Mouse (Mus musculus) CH12.LX (cell line): ENCODE results near the gene Actn4. TPM values are rescaled to one million over a fixed set of nuclear protein-coding genes. Genes with fewer than 3 reads are reported as not detected.

Experiments used
- DNase-seq: peaks from one replicate; pipeline ENCODE4 v3.0.0-alpha.2; 2013; ENCODE audit errors: extremely low read depth
- H3K27ac ChIP-seq: 2 replicates; pipeline ENCODE4 v1.5.1; 2012; ENCODE audit warnings: low read depth, mild to moderate bottlenecking, control low read depth, moderate library complexity; ENCODE audit not compliant: insufficient read depth
- H3K27me3 ChIP-seq: replicated peaks from 2 replicates; pipeline ENCODE3; 2012; ENCODE audit warnings: inconsistent platforms
- H3K36me3 ChIP-seq, 2 experiments: replicated peaks in 1 of 2; 2 replicates each; pipeline versions ENCODE3 to v1.6.1; 2012; ENCODE audit warnings: inconsistent platforms in 1 of 2, low read length in 1 of 2, mild to moderate bottlenecking in 1 of 2, mixed read lengths in 1 of 2, moderate library complexity in 1 of 2; ENCODE audit not compliant: control insufficient read depth in 1 of 2, insufficient read depth in 1 of 2
- H3K4me1 ChIP-seq, 2 experiments: 2 replicates each; pipeline ENCODE4 v1.6.1; 2012; ENCODE audit warnings: inconsistent platforms in 1 of 2, moderate library complexity in 1 of 2; ENCODE audit not compliant: insufficient read depth in 2 of 2, control insufficient read depth in 1 of 2
- H3K4me2 ChIP-seq: 2 replicates; pipeline ENCODE4 v1.6.1; 2012; ENCODE audit warnings: low read depth, mild to moderate bottlenecking, control low read depth; ENCODE audit not compliant: poor library complexity, insufficient read depth, severe bottlenecking
- H3K4me3 ChIP-seq, 3 experiments: fragments of 150-350 bp in 1 of 3; sonication (generic) in 1 of 3; replicated peaks in 1 of 3; 2 replicates each; pipeline versions ENCODE3 to v1.5.1; 2011 to 2012; ENCODE audit warnings: low read depth in 2 of 3, low read length in 2 of 3, mild to moderate bottlenecking in 2 of 3, moderate library complexity in 2 of 3, control low read depth in 1 of 3, improper control_type of control experiment in 1 of 3, inconsistent platforms in 1 of 3, mixed read lengths in 1 of 3; ENCODE audit not compliant: poor library complexity in 1 of 3
- H3K79me2 ChIP-seq: replicated peaks from 2 replicates; pipeline ENCODE4 v1.6.1; 2012; ENCODE audit warnings: mild to moderate bottlenecking, moderate library complexity; ENCODE audit not compliant: control insufficient read depth, poor library complexity, insufficient read depth, severe bottlenecking; ENCODE audit errors: extremely low read depth
- H3K9ac ChIP-seq: 2 replicates; pipeline ENCODE4 v1.6.1; 2012; ENCODE audit warnings: low read depth, mild to moderate bottlenecking, control low read depth, moderate library complexity; ENCODE audit not compliant: insufficient read depth
- H3K9me3 ChIP-seq: replicated peaks from 2 replicates; pipeline ENCODE3; 2012; ENCODE audit warnings: low read length, inconsistent platforms, mixed read lengths
- CTCF ChIP-seq, 2 experiments: IDR thresholded peaks in 1 of 2; conservative IDR thresholded peaks in 1 of 2; 2 replicates each; pipeline ENCODE4 v1.5.1; 2011 to 2012; ENCODE audit warnings: low read depth in 2 of 2, low read length in 2 of 2, improper control_type of control experiment in 1 of 2, inconsistent platforms in 1 of 2, mild to moderate bottlenecking in 1 of 2, moderate library complexity in 1 of 2
- ELF1 ChIP-seq: IDR thresholded peaks from 2 replicates; pipeline ENCODE4 v1.6.1; 2014; ENCODE audit warnings: low read depth, mild to moderate bottlenecking, inconsistent platforms, low read length, improper control_type of control experiment
- ETS1 ChIP-seq: conservative IDR thresholded peaks from 2 replicates; pipeline ENCODE4 v1.6.1; 2012; ENCODE audit warnings: low read depth, mild to moderate bottlenecking, inconsistent platforms, low read length, improper control_type of control experiment, moderate library complexity
- HCFC1 ChIP-seq: IDR thresholded peaks from 2 replicates; pipeline ENCODE4 v1.6.1; 2012; ENCODE audit warnings: low read depth, mild to moderate bottlenecking, inconsistent platforms, low read length, improper control_type of control experiment
- JUN ChIP-seq: IDR thresholded peaks from 2 replicates; pipeline ENCODE4 v1.6.1; 2011; ENCODE audit warnings: low read depth, mild to moderate bottlenecking, low read length, improper control_type of control experiment, moderate library complexity; ENCODE audit not compliant: insufficient read depth
- JUND ChIP-seq: conservative IDR thresholded peaks from 2 replicates; pipeline ENCODE4 v1.6.1; 2011; ENCODE audit warnings: low read depth, low read length, improper control_type of control experiment
- KAT2A ChIP-seq: IDR thresholded peaks from 2 replicates; pipeline ENCODE4 v1.6.1; 2012; ENCODE audit warnings: low read length, improper control_type of control experiment, inconsistent platforms; ENCODE audit not compliant: insufficient replicate concordance
- MAZ ChIP-seq: IDR thresholded peaks from 2 replicates; pipeline ENCODE4 v1.6.1; 2012; ENCODE audit warnings: low read depth, mild to moderate bottlenecking, inconsistent platforms, low read length, improper control_type of control experiment, moderate library complexity
- MXI1 ChIP-seq: IDR thresholded peaks from 2 replicates; pipeline ENCODE4 v1.6.1; 2011; ENCODE audit warnings: mild to moderate bottlenecking, low read depth, low read length, improper control_type of control experiment
- MYC ChIP-seq: IDR thresholded peaks from 2 replicates; pipeline ENCODE4 v1.6.1; 2011; ENCODE audit warnings: low read depth, mild to moderate bottlenecking, improper control_type of control experiment, low read length
- NELFE ChIP-seq: IDR thresholded peaks from 2 replicates; pipeline ENCODE4 v1.6.1; 2011; ENCODE audit warnings: low read depth, low read length, improper control_type of control experiment
- NRF1 ChIP-seq: IDR thresholded peaks from 2 replicates; pipeline ENCODE4 v1.6.1; 2014; ENCODE audit warnings: low read depth, mild to moderate bottlenecking, inconsistent platforms, low read length, improper control_type of control experiment, moderate library complexity
- PAX5 ChIP-seq: IDR thresholded peaks from 2 replicates; pipeline ENCODE4 v1.6.1; 2012; ENCODE audit warnings: low read length, inconsistent platforms, mixed read lengths
- POLR2A ChIP-seq: IDR thresholded peaks from 2 replicates; pipeline ENCODE4 v1.6.1; 2011; ENCODE audit warnings: low read depth, mild to moderate bottlenecking, improper control_type of control experiment, low read length
- POLR2AphosphoS2 ChIP-seq: IDR thresholded peaks from 2 replicates; pipeline ENCODE4 v1.6.1; 2011; ENCODE audit warnings: low read depth, low read length, improper control_type of control experiment
- RAD21 ChIP-seq: IDR thresholded peaks from 2 replicates; pipeline ENCODE4 v1.6.1; 2011; ENCODE audit warnings: low read depth, mild to moderate bottlenecking, low read length, improper control_type of control experiment, moderate library complexity
- SIN3A ChIP-seq: IDR thresholded peaks from 2 replicates; pipeline ENCODE4 v1.6.1; 2012; ENCODE audit warnings: low read length, improper control_type of control experiment, inconsistent platforms
- SMC3 ChIP-seq: IDR thresholded peaks from 2 replicates; pipeline ENCODE4 v1.6.1; 2011; ENCODE audit warnings: low read depth, low read length, improper control_type of control experiment
- TCF12 ChIP-seq: IDR thresholded peaks from 2 replicates; pipeline ENCODE4 v1.6.1; 2014; ENCODE audit warnings: low read depth, mild to moderate bottlenecking, inconsistent platforms, low read length, improper control_type of control experiment
- UBTF ChIP-seq: IDR thresholded peaks from 2 replicates; pipeline ENCODE4 v1.6.1; 2012; ENCODE audit warnings: low read depth, mild to moderate bottlenecking, inconsistent platforms, low read length, improper control_type of control experiment, moderate library complexity
- USF2 ChIP-seq: conservative IDR thresholded peaks from 2 replicates; pipeline ENCODE4 v1.6.1; 2011; ENCODE audit warnings: low read depth, low read length, improper control_type of control experiment
- ZNF384 ChIP-seq: IDR thresholded peaks from 2 replicates; pipeline ENCODE4 v1.6.1; 2012; ENCODE audit warnings: low read depth, low read length, improper control_type of control experiment, inconsistent platforms
- dilution Hi-C: fragments of 300-500 bp; cut with MboI; formaldehyde crosslinking; loops from 2 replicates; pipeline ENCODE4 v1.14.3; 2020; ENCODE audit warnings: low sequenced_read_pairs; ENCODE audit not compliant: extremely low pct_unique_long_range_greater_than_20kb, extremely low pct_ligation_motif_present
- in situ Hi-C: fragments of 300-500 bp; cut with MboI; formaldehyde crosslinking; loops from 3 replicates; pipeline ENCODE4 v1.14.3; 2019; ENCODE audit warnings: low sequenced_read_pairs, low pct_ligation_motif_present, low pct_unique_long_range_greater_than_20kb, mixed read lengths
- polyA plus RNA-seq: library from polyadenylated mRNA; unstranded; fragments of >175 nt; gene quantifications from 2 replicates; pipeline ENCODE4 v1.2.1, GENCODE M21; 2012; ENCODE audit warnings: low read depth; ENCODE audit not compliant: insufficient read length
- total RNA-seq, 2 experiments: library from RNA; depleted of rRNA; stranded (reverse); fragments of 300-350 nt in 1 of 2; fragments of >200 nt in 1 of 2; gene quantifications; 2 replicates each; pipeline ENCODE4 v1.2.3; 2012 to 2014

Actn4 gene
- total and polyA plus RNA-seq, 3 experiments, result 56.9 to 145 (median 63.4) TPM

GRCm38 (mm10) chr7:28951764-28952163 lies 10.4 kb downstream of the Actn4 start:
- no peak overlapping the region for H3K27ac ChIP-seq
- in situ Hi-C loops, result no loop called here
- H3K79me2 ChIP-seq, result peaks cover 41% of the 10 kb centered on the region
- no peak overlapping the region for H3K4me2 ChIP-seq
- H3K4me3 ChIP-seq, result no peak overlapping the region
- no peak for DNase-seq
- peaks cover 3 to 65% of the 10 kb centered on the region in 2 experiments for H3K36me3 ChIP-seq
- dilution Hi-C loops, result no loop called here
- no peak overlapping the region for H3K9ac ChIP-seq
- TF ChIP-seq RAD21 (no peak), JUND (no peak), JUN (no peak), PAX5 (no peak), KAT2A (no peak), POLR2AphosphoS2 (no peak), NRF1 (no peak), MAZ (no peak), CTCF (conservative IDR thresholded peaks at IDR 0.05 in 1 of 2, IDR thresholded peaks at IDR 0.05 in 1 of 2; ENCODE audit: low read depth in 2 of 2, low read length in 2 of 2) (no peak), MXI1 (no peak), ELF1 (no peak)
- no peaks in the 10 kb centered on the region for H3K27me3 ChIP-seq
- peaks cover 7 to 79% of the 10 kb centered on the region in 2 experiments for H3K4me1 ChIP-seq
- no peaks in the 10 kb centered on the region for H3K9me3 ChIP-seq

- Histone ChIP-seq H3K36me3 (peaks cover 3 to 62% of the 10 kb centered on the region in 2 experiments), H3K4me3 (no peak overlapping the region), H3K27me3 (no peaks in the 10 kb centered on the region), H3K4me1 (peaks cover 14 to 80% of the 10 kb centered on the region in 2 experiments), H3K9ac (no peak overlapping the region), H3K9me3 (no peaks in the 10 kb centered on the region), H3K4me2 (no peak overlapping the region), H3K27ac (no peak overlapping the region), H3K79me2 (peaks cover 46% of the 10 kb centered on the region)
- dilution Hi-C loops, result no loop called here
- TF ChIP-seq ETS1 (no peak), JUND (no peak), RAD21 (no peak), UBTF (no peak), POLR2A (no peak), USF2 (no peak), NELFE (no peak), ZNF384 (no peak), MYC (no peak), SMC3 (no peak), HCFC1 (no peak), MAZ (no peak), SIN3A (no peak), NRF1 (no peak), TCF12 (no peak)
- in situ Hi-C loops, result no loop called here
- DNase-seq, result no peak
Observed at GRCm38 (mm10) chr7:28950346-28951037, 11.6 kb downstream of the Actn4 start.
